Mouse (Mus musculus): ENCODE measurements around the gene Rnf152. TPM values are rescaled to one million over a fixed set of nuclear protein-coding genes. Genes with fewer than 3 reads are reported as not detected.

The Rnf152 gene
- total RNA-seq, 1 experiment from 2014 or later = 11.2 TPM

DNA sequence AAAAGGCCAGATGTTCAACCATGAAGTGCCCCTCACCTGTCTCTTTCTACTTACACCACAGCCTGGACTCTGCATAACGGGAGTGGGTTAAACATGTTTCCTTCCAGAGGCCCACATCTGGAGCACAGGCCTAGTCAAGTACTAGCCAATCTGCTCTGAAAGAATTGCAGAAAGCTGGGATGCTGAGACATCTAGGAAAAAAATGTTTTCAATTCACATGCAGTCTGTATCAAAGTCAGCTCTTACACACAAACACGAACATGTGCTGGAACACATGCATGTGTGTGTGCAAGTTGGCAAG, 44.0 kb downstream of the Rnf152 start:
- DNase-seq = no peak

DNA sequence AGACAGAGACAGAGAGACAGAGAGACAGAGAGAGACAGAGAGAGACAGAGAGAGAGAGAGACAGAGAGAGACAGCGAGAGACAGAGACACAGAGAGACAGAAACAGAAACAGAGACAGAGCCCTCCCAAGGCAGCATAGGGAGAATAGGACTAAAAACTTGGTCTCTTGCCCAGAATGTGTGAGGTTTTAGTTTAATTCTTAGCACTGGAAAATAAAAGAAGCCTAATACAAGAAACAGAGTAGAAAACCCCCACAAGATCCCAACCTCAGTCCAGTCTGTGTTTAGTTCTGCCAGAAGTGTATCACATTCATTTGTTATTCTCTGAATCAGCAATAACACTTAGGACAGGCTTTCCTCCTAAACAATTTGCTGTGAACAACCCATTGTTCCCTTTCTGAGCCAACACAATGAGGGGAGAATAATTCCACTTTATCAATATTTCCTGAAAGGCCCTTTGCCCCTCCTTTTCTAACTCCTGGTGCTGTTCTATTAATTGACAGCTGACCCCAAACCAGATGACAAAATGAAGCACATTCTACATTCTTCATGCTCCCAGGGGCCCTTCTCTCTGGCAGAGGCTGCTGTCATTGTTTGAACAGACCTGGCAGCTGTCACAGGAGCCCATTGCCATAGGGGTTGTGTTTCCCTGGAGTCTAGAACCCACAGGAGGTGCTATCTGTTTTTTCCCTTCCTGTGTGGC, 44.5 kb downstream of the Rnf152 start:
- no peak for DNase-seq

DNA sequence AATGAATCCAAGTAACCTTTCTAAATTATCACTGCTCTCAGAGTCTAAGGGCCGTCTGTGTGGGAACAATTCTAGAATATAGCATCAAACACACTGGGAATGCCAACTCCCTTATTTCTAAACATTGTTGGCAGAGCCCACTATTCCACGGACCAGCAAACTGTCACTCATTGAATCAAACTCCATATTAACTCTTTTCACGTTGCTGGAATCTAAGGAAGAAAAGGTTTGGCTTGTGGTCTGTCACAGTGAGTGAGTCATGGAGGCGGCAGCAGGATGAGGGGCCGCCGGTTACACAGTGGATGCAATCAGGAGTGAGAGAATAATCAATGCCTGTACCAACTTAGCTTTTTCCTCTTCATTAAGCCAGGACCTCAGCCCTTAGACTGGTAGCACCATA, 54.3 kb downstream of the Rnf152 start:
- DNase-seq = no peak

DNA sequence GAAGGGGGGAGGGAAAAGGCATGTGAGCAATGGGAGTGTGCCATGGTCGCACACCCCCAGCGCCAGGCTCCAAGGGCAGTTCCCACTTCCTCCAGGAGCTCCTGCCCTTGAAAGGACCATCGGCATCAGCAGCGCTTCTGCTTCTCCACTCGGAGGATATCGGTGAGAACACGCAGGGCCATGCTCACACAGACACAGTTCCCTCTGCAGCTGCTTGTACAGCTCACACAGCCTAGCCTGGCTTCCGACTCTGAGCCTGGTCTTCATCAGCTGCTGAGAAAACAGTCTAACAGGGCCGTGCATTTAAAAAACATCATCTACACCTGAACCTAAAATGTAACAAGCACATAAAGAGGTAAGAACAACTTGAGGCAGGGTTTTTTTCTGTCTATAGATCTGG, 54.7 kb downstream of the Rnf152 start:
- DNase-seq = no peak

DNA sequence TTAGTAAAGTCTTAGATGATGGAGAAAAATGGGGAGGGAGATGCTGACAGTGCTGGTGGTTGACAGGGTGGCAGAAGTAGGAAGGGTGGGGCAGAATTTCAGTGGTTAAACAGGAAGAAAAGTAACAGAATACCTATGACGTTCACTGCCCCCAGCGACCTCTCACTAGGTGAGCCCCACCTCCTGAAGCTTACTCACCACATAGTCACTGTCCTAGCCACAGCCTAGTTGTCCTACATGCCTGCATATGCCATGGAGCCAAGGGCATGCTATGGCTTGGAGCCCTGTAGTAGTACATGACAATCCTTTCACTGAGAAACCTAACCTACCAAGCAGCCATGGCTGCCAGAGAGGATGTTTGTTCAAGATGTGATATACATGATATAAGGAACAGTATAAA, 64.7 kb downstream of the Rnf152 start:
- DNase-seq = no peak

GRCm38 (mm10) chr1:105287536-105287935, 69.0 kb downstream of the Rnf152 start:
- no peak for DNase-seq

DNA sequence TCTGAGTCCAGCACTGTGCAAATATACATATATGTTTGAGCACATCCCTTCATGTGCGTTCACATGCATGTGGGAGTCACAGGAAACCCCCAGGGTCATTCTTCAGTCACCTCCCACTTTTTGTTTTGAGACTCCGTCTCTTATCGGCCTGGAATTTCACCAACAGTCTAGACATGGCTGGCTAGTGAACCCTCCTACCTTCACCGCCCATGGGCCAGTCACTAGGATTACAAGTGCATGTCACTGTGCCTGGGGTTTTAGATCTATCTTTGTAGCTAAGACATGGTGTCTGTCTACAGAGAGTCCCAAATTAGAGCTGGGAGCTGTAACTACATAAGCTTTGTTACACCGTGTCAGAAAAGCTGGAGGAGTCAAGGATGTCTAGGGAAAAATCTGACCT, 69.6 kb downstream of the Rnf152 start:
- no peak for DNase-seq

DNA sequence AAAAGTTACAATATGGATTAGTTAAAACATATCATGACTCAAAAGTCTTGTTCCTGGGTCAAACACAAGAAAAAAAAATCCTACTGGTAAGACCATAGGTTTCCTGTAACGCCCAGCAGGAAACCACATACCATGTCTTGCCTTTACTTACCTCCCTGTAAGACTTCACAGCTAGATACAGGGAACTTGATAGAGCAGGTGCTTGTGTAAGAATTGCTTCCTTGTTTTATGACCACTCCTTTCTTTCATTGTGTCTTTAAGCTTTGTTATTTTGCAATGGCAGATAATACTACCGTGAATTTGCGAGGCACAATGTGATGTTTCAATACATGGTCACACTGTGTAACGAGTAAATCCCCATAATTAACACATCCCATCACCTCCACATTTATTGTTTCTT, 71.5 kb downstream of the Rnf152 start:
- no peak for DNase-seq

- no peak for DNase-seq
These were observed 72.4 kb downstream of the Rnf152 start for GRCm38 (mm10) chr1:105284116-105284515.

- no peak for DNase-seq
These were observed 75.2 kb downstream of the Rnf152 start for GRCm38 (mm10) chr1:105281277-105281676.

DNA sequence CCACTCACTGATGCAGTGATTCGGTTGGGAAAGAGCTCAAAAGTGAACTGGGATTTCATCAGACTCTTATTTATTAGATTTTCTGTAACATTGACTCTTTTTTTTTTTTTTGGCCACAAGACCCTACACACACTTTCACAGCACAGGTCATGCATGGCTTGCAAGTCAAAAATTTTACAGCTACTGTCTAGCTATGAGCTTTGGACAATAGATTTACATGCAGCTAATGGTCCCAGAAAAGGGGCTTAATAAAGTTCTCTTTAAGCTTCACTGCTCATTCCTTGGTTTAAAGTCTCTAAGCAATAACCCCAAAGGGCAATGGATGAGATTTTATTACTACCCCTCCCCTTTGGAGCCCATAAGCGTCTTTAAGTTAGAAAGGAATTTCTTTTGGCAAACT, 76.3 kb downstream of the Rnf152 start:
- DNase-seq = no peak

- no peak for DNase-seq
These were observed 81.9 kb downstream of the Rnf152 start for GRCm38 (mm10) chr1:105274500-105275194.

DNA sequence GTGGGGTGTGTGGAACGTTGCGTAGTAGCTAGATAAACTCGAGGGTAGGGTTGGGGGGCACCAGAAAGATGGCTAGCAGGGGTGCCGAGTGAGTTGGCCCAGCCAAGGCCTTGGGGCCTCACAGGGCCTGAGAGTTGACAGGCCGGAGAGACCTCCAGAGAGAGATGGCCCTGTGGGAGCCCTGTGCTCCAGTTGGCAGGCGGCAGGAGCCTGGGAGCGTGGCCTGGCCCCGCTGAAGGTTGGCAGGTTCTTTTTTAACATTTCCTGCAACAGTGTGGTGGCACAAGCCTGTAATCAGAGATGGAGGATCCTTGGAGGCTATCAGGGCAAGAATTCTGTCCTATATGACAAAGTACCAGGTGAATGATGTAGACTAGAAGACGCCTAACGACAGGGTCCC, 85.4 kb downstream of the Rnf152 start:
- DNase-seq = peak; percentile 58

DNA sequence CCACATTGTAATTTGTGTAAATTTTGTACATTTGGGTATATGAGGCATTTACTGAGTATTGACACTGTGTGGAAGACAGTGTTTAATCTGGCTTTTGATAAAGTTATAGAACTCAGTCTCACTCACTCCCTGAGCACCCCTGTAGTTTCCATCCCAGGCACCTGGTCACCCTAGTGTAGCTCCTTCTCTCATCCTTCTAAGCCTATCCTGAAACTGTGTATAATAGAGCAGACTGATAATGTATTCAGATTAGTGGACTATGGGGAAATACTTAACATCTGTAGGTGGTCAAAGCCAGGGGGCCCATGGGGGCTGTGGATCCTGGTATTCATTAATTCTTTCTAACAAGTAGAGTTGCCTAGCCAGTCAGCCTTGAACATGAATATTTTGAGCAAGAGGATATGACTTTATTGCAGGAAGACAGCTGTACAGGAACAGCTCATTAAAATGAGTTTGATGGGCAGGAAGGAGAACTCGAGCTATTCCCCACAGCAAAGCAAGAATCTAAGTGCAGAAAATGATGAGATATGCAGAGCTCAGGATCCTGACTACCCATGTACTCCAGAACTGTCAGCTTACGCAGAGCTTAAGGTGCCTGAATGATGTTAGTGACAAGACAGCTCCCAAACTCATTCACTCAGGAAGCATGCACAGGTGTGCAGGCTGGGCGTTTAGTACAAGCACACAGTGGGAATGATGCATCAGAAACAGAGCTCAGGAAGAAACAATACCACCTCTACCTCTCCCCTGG, 93.1 kb downstream of the Rnf152 start:
- no peak for DNase-seq

GRCm38 (mm10) chr1:105260200-105260599, 96.3 kb downstream of the Rnf152 start:
- no peak for DNase-seq

DNA sequence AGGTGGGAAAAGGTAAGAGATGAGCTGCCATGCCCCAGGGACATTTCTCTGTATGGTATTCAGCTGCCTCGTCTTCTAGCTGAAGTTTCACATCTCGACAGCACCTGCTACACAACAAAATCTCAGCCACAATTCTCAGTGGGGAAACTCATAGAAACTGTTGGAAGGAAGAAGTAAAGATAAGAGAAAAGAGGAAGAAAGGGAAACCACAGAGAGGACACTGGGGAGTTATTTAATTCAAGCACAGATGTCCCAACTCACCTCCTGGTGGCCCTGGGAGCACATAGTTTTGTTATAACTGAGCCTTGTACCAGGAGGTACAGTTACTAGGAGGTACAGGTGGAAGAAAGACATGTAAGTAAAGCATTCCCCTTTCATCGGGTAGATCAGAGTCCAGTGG, 99.3 kb downstream of the Rnf152 start:
- no peak for DNase-seq

DNA sequence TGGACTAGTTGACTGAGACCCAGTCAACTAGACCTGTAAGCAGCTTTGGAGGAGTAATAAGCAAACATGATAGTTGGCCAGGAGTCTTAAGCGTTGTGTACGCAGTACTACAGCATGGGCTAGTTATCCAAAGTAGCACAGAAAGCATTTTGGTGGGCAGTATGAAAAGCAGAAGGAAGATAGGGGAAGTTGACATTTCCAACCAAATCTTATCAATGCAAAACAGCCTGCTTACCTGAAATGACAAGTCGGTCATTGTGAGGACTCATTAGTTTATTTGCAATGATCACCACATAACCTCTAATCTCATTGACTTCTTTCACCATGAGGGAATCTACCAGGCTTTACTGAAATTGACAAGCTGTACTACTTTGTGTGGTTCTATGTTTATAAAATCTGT, 107.3 kb downstream of the Rnf152 start:
- DNase-seq = no peak

DNA sequence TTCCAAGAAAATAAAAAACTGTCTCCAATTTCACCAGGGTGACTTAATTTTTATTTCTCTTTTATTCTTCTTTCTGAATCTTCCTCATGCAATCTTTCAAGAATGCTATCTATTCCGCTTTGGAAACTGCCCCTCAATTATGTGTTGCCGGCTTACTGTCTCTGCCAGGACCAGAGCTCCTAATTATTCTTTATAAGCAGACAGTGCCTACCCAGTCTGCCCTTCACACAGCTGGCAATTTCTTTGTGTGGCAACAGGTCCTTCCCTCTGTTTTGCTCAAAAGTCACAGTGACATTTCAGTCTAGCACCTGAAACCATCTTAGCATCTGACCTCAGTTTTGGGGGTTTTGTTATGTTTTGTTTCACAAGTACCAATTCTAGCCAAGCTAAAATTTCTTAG, 109.9 kb downstream of the Rnf152 start:
- no peak for DNase-seq

DNA sequence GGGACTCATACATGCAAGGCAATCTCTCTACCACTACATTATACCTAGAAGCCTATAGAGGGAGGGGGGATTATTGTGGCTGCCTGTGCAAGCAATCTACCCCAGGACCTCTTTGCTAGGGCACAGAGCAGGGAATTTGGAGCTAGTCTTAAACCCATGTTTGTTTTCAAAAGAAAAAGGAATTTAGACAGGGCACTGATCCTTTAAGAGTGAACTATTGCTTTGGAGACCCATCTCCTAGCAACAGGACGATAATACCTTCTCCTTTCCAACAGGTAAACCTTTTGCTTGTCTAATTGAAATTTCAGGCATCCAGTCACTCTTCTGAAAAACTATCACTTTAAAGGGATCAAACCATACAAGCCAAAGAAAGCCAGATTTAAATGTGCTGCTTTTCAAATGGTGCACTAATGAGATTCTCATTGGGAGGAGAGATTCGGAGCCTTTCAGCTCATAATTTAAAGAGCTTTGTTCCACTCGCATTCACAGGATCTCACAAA, 110.4 kb downstream of the Rnf152 start:
- DNase-seq = no peak

GRCm38 (mm10) chr1:105243359-105244142, 113.0 kb downstream of the Rnf152 start:
- no peak for DNase-seq

DNA sequence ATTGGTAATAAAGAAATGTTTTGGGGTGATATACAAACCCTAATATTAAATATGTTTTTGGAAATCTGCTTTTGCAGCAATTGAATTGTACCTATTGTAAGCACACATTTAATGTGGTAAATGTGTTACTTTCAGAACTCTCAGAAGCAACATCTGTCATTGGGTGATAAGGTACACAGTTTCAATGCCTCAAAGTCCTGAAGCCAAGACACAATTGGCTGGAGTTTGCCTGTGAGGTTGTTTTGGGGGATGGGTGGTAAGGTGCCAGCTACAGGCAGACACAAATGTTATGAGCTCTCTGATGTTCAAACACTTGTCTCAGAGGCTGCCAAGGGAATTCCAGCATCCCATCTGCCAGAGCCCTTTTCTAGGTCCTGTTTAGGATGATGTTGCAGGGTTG, 116.3 kb downstream of the Rnf152 start:
- DNase-seq = no peak

All from adrenal gland, postnatal 14 days (tissue).